Comparison of ENCODE assay signal across 18 mouse cellular contexts in the genomic region with DNA sequence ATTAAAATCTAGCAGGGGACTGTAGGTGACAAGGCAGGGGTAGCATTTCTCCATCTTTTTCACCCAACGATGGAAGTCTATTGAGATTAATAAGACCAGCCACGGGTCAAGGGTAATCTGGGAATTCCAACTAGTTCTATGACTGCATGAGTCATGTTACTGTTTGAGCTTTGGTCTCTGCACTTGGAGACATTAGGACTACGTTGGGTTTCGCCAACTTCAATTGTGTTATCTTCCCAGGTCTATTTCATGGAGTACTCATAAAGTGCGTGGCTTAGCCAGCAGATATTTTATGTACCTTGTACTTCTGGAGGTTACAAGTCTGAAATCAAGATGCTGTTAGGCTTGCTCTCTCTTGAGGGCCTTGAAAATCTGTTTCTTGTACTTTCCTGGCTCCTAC.
"Had no signal": no experiment of that assay in that cellular context is flagged by ENCODE, and none has a peak within 500 bp of the region (broad histone marks: within the 10 kb centered on the region; RNA-seq: fewer than 3 reads in every experiment).

No protein-coding gene starts in this region.

- H3K27ac ChIP-seq: liver, embryonic 14.5 days; lung, embryonic 15.5 days; macrophage; midbrain, embryonic 12.5 days; midbrain, embryonic 15.5 days; neural tube, embryonic 12.5 days; stomach, embryonic 15.5 days; stomach, postnatal 0 days had no signal

- ATAC-seq: lung, postnatal 0 days; midbrain, embryonic 15.5 days had no signal

- H3K36me3 ChIP-seq: lung, embryonic 15.5 days; midbrain, embryonic 12.5 days; midbrain, embryonic 15.5 days; neural tube, embryonic 12.5 days; stomach, embryonic 15.5 days had no signal

- H3K4me2 ChIP-seq: lung, embryonic 15.5 days; midbrain, embryonic 12.5 days; midbrain, embryonic 15.5 days; neural tube, embryonic 12.5 days; stomach, embryonic 15.5 days had no signal

- DNase-seq: lung, adult 18-20 months; lung, postnatal 14 days; lung, postnatal 36 days; right cerebral cortex, postnatal 25 days; right cerebral cortex, postnatal 4 days; thymus, adult 2 months; thymus, postnatal 25 days; thymus, postnatal 4 days had no signal

- H3K9me3 ChIP-seq: lung, embryonic 15.5 days; midbrain, embryonic 12.5 days; midbrain, embryonic 15.5 days; neural tube, embryonic 12.5 days; stomach, embryonic 15.5 days had no signal

- H3K4me3 ChIP-seq: lung, embryonic 15.5 days; megakaryocyte, embryonic 14.5 days; midbrain, embryonic 12.5 days; midbrain, embryonic 15.5 days; neural tube, embryonic 12.5 days; stomach, embryonic 15.5 days had no signal

- H3K27me3 ChIP-seq: lung, embryonic 15.5 days; midbrain, embryonic 15.5 days; neural tube, embryonic 12.5 days; stomach, embryonic 15.5 days had no signal

- H3K9ac ChIP-seq: liver, embryonic 14.5 days; lung, embryonic 15.5 days; midbrain, embryonic 12.5 days; midbrain, embryonic 15.5 days; neural tube, embryonic 12.5 days; stomach, embryonic 15.5 days had no signal
